Mouse (Mus musculus) cerebellum, postnatal 25 days (tissue): ENCODE data around the gene Rictor.

ENCODE experiments used
- DNase-seq, 2 experiments: peaks; one replicate each; pipeline ENCODE4 v3.0.0; 2021; ENCODE audit warnings: mixed read lengths in 2 of 2

Rictor gene

DNA sequence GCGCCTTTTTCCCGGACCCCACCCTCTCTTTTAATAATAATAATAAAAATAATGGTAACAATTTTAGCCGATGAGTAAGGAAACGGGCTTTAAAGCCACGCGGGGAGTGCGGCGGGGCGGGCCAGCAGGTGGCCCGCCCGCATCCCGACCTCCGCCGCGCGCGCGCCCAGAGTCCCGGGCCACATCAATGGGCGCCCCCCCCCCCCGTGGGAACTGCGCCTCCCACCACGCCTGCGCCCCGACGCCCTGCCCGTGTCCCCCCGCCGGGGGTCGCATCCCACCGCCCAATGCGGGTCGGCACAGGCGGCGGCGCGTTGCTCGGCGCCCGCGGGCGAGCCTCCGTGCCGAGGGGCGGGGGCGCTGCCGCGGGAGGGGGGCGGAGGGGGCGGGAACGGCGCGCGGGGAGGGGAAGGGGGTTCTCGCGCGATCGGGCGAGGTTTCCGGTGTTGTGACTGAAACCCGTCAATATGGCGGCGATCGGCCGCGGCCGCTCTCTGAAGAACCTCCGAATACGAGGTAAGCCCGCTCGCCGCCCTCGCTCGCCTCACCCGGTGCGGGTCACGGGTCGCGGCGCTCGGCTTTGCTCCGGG, at the start of gene Rictor:
TSS of gene Rictor (plus strand) at position 444 of the 590 bp plus-strand sequence.
- peak; percentile 84 to 92 for DNase-seq

DNA sequence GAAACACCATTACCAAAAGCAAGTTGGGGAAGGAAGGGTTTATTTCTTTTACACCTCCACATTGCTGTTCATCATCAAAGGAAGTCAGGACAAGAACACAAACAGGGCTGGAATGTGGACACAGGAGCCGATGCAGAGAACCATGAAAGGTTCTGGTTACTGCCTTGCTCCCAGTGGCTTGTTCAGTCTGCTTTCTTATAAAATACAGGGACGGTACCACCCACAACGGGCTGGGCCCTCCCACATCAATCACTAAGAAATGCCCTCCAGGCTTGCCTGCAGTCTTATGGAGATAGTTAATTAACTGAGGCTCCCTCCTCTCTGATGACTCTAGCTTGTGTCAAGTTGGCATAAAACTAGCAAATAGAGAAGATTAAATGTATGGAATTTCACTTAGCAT, 46.2 kb upstream of the Rictor start:
- DNase-seq = no peak

DNA sequence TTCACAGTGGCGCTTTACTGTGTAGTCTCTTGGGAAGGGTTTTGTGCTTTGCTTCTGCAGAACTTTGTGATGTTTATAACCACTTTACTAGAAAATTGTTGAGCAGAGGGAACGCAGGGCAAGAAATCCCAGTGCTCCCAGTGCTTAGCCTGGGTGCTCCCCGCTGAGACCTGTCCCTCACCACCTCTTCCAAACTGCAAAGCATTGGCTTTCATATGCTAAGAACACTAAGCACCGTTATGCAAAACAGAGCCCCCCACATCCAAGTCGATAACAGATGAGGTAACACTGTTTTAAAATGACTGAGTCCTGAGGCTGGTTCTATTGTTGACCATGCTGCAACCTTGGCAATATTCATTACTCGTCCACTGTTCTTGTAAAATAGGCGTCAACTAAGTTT, 44.2 kb upstream of the Rictor start:
- no peak for DNase-seq

DNA sequence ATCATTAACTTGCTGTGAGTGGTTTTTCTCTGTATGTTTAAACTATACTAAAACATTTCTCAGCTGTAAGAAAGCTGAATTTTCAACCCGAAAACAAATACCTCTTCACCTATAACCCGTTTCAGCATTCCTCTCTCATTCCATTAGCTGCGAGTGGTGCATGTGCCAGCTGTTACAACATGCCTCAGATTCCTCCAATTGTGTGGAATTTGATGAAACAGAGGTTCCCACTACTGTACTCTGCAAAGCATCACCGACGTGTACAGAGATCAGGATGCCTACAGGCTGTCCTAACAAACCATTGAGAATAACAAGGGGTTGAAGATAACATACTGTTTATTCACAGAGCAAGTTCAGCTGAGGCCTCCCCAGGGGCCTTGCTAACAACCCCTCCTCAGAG, 42.1 kb upstream of the Rictor start:
- DNase-seq = no peak

DNA sequence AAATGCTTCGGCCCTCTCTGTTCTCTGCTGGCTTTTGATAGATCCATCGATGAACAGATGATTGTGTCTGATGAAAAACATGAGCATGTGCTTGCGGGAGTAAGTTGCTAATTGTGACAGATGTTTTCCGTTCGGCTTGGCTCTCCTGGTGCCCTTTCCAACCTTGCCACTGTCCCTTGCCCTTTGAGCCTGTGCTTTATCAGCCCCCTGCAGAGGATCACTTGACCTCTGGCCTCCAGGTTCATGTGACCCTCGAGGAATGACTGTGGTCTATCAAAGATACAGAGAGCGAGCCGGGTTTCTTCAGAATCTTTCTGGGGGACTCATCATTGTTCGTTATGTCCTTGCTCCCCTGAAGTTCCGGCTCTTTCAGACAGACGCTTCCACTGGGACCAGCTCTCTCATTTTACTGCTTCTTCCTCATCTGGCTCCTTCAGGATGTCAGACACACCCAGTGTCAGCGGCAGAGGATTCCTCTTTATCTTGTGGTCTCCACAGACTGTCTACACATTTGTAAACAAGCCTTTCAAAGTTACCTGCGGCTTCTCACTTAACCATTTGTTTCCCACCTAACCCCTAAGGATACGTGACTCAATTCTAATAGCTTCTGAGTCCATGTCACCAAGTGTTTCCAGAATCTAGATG, 39.3 kb upstream of the Rictor start:
- no peak for DNase-seq

DNA sequence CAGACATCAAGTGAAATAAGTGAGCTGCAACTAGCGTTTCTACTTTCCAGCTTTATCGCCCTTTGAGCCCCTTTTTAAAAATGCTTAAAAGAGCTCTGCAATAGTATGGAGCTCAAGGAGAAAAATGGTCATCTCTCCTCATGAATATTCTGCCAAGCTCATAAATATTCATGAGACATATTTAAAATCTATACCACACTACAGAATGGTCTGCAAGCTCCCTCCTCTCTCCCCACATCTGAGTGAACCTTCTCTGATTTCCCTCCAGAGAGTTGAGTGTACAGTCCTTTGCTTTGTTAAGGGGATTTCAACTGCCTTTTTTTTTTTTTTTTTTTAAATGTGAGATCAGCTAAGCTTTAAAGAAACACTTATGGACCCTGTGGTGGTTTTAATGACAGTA, 29.7 kb upstream of the Rictor start:
- DNase-seq = no peak

DNA sequence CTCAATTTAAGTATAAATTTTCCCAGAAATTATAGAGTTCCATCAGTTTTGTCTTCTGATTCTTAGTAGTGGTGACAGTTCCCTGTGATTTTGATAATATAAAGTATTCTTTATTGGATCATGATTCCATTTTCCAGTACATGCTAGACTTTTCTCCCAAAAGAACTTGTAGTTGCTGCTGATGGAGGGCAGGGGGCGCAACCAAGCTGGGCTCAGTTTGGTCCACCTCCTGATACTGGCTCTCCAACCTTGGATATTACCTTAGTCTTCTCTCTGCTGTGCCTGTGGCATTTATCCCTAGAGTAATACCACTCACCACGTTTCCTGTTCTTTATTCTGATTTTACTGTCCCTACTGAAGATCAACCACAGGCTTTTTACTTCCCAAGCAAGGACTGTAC, 6.0 kb upstream of the Rictor start:
- peak in 1 of 2 experiments; percentile 44 for DNase-seq

DNA sequence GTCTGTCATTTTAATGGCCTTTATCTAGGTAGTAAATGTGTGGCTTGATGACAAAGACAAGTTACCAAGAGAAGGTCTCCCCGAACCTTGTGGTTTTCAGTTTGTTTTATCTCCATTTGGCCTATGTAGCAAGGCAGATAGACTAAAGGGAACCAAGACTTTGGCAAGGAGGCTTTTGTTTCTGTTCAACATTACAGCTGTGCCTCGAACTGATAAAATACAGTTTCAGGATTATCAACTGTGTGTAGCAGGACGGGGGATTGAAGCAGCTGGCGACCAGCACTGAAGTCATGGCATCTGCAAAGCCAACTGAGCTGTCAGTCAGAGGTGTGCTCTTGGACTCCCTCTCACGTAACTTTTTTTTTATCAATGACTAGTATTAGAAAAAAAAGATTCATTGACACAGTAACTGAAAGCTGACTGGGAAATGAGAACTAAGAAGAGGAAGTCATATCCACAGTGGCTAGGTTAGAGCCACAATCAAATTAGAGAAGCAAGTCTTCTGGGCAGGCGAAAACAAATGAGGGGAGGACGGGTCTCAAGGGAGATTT, 2.8 kb upstream of the Rictor start:
- no peak for DNase-seq

DNA sequence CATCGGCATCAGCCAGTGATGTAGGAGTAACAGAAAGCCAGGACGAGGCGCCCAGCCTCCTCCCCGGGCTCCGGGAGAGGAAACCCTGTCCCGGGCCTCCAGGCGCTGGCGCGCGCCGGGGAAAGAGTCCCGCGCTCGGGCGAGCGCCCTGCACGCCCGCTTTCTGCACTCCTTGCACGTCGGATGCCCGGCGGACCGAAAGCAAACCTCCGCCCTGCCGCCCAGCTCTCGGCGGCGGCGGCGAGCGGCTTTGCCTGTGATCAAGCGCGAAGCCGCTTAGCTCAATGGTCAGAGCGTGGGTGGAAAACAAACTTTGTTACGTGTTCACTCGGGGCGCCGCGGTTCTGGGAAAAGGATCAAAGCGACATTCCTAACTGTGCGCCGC, 636 bp upstream of the Rictor start:
- peak; percentile 73 to 76 for DNase-seq

DNA sequence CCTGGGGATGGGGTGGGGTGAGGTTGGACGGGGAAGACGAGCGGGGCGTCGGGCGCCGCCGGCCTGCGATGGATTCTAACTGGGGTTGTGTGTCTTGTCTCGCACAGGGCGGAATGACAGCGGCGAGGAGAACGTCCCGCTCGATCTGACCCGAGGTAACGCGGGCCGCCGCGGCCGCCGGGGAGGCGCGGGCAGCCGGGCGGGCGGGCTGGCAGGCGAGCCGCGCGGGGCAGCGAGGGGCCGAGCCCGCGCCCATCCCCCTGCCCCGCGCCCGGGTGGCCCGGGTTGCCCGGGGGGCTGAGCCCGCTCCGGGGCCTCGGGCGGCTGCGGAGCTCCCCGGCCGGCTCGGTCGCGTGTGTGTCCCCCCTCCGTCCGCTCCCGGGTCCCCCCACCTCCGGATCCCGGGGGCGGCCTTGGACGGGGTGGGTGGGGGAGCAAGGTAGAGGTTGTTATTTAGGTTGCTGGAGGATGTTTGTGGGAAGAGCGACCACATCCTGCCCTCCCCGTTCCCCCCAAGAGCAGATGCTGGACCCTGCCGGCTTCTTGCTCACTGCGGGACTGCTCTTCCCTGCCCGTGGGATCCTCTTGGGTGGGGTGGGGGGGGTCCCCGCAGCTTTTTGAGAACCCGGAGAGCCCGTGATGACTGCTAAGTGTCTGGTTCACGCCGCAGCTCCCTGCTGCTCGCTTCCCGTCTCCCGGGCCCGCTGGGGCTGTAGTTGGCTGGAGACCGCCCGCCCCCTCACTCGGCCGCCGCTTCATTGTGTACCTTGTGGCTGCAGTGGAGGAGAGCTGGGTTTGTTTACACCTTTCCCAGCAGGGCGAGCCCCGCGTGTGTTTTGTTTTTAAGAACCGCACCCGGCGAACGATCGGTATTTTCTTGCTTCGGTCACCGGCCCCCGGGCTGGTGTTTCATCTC, 605 bp downstream of the Rictor start:
- DNase-seq = peak; percentile 64 to 66

DNA sequence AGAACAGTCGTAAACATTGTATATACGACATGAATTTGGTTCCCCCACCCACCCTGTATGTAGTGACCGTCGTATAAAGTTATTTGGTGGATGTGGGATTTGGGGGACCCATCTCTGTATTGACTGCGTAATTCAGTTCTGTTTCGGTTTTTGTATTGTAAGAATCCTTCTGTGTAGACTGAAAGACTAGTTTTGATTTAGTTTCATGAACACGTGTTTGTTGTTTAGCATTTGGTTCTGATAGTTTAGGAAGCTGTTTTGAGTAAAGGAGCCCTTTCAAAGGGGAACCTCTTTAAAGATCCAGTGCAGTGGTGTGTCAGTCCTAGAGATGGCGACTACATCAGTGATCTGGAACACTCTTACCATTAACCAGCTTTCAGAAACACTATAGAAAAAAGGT, 1.4 kb downstream of the Rictor start:
- DNase-seq = no peak

DNA sequence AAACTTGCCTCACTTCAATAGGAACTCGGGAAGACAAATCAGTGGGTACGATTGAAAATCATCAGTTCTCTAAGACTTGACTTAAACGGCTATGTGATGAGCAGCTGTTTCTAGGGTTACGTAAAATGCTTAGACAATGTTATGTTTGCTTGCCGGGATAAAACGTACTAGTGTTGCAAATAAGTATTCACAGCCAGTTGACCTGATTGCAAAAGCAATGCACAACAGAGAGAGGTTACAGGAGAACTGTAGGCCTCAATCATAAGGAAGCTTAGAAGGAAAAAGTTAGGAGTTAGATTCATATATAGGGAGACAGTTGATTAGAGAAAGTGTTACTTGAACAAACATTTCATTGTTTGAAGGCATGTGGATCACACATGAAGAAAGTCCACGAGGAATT, 2.2 kb downstream of the Rictor start:
- DNase-seq = no peak

DNA sequence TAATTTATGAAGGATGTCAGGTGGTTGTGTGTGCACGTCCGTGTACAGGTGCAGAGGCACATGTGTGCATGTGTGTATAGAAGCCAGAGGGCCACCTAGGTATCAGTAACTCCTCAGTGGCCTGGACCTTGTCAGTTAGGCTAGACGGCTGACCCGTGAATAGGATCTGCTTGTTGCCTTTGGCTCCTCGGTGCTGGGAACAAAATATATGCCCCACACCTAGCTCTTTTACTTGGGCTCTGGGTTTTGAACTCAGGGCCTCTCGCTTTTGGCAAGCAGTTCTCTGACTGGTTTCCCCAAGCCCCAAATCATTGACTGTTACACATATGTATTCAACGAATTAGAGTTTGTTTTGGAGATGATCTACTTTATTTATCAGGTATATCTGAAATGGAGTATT, 3.0 kb downstream of the Rictor start:
- no peak for DNase-seq

DNA sequence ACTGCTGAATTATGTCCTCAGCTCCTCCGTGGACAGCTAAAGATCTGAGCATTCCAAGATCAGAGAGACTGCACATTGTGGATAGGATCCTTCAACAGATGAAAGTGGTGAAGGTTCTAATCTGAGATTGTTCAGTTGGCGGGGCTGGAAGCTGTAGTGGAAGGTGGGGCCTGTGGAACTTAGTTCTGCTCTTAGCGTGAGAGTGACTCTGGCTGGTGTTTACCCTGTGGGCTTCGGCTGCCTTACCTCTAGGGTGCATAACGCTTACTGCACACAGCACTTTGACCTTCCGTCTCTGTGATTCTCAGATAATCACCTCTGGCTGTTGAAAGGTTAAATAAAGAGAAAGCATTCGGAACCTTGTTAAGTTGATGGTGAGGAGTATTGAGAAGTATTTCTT, 6.6 kb downstream of the Rictor start:
- no peak for DNase-seq

DNA sequence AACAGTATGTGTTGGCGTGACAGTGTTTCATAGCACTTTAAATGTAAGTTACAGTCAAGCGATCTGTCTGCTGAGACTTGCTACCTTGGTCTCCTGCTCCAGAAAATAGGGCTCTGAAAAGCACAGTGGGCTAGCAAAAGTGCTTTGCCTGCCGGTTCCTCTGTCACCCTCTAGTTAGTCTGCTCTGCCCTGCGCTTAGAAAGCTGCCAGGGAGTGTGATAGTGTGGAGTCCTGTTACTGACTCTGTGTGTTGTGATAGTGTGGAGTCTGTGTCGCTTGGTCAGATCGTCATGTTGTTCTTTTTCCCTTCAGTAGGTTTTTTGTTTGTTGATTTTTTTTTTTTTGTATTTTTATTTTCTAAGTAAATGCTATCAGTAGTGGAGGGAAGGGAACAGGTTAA, 7.1 kb downstream of the Rictor start:
- DNase-seq = no peak

DNA sequence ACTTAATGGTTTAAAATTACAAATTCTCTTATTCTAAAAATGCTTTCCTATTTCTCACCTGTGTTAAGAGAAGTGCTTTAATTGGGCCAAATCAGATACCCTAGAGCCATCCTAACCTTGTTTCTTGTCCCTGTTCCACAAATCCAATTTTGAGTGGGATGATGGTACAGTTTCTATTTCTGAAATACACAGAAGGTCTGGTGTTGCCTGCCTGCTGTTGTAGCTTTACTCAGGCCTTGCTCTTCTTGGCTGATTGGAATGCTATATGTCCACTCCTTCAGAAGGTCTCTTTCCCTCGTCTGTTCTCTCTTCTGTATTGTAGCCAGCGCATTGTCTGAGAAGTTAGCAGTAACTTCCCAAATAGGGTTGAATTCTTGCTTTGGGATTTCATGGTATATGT, 13.2 kb downstream of the Rictor start:
- no peak for DNase-seq

DNA sequence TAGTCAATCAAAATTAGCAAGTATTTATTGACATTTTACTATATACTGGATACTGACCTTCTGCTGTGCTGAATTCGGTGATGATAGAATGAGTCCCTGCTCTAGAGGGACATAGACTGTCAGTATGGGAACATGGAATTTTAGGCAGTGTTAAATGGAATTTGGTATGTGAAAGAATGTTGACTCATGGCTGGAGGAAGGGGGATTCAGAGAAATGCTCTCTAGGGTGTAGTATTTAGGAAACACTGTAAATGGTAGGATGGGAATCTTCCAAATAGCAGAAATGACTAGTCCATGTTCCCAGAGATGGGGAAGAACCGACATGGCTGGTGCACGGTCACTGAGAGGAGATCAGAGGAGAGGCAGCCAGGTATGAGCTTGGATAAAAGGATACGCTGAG, 13.6 kb downstream of the Rictor start:
- DNase-seq = no peak

DNA sequence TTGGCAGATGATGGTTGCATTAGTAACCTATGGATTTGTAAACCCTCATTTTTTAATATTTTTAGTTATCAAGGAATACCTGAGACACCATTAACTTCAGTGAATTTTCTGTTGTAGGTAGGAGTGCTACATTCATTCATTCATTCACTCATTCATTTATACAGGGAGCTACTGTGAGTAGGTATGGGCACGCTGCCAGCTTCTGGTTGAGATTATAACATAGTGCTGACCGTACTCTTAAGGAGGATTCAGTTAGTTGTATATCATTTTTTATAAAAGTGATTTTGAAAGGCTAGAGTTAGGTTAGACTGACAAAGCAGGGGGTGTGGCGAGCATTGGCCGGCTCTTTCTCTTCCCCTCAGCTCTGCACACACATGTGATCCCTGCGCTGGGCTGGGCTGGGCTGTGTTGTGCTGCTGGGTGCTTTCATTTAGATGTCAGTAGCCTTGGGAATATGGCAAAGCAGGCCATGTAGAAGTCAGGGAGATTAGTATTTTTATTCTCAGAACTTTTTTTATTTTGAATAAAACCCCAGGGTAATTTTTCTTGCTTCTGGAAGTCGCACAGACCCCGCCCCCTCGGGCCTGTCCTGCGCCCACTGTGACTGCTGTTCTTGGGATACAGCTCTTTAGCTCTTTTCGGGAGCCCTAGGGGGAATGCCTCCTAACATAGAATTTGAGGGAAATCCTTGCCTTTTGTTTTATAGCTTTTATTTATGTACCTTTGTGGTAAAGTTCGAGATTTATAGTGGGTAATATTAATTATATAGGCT, 14.4 kb downstream of the Rictor start:
- DNase-seq = peak in 1 of 2 experiments; percentile 38

DNA sequence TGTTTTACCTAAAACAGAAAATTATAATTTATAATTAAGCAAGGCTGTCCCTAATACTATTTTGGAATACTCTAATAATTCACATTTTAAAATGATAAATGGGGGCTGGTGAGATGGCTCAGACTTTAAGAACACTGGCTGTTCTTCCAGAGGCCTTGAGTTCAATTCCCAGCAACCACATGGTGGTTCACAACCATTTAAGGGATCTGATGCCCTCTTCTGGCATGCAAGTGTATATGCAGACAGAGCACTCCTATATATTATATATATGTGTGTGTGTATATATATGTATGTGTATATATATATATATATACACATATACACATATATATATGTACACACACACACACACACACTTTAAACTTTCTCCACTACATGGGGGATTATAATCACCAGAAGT, 15.2 kb downstream of the Rictor start:
- no peak for DNase-seq

DNA sequence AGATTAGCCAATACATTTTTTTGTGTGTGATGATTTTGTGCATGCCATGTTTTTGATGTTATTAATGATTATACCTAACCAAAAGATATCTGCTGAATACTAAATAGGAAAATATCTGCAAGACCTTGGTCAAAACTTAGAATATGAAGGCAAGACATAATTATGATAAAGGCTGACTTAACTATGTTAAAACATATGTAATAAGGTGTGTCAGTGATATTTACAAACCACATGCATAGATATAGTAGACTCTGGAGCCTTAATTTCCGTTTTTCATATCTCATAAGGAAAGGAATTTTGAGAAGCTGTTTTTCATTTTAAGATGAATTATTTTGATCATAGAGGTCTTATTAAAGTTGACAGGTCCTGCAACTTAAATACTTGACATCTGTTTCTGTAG, 16.3 kb downstream of the Rictor start:
- no peak for DNase-seq

DNA sequence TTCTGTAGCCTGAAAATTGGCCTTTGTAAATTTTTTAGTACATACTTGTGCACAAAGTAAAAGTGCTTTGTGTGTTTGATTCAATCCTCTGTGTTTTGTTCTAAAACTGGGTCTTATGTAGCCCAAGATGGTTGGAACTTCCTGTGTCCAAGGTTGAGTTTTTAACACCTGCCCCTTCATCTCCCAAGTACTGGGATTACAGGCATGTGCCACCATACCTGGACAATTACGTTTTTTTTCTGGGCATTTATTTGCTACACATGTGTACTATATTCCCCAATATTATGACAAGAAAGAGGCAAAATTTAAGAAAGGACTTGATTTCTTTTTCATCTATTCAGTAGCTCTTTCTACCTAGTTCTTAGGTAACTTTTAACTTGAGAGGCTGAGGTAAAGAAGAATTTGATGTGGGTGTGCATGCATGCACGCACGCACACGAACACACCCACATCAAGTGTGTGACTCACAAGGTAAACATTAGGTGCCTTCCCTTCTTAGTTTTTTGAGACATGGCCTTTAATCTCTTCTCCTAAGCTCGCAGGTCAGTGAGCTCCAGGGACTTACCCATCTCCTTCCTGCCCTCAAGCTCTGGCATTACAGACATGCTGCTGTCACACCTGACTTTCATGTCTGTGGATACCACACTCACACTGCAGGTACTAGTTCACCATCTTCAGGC, 18.1 kb downstream of the Rictor start:
- DNase-seq = no peak

DNA sequence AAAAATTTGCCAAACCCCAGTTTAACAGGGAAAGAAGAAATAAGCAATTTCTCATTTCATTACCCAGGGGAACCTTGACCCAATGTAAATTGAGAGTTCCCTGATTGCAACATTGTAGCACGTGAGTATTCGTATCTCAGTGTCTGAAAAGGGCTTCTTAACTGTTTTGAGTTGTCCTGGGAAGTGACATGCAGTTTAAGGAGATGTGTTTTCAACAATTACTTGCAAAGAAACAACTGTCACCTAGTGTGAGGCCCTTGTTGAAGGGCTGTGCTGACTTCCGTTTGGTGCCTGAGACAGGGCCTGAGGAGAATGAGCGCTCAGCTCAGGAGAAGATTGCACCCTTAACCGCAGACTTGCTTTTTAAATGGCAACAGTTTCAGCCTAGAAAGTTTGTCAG, 24.9 kb downstream of the Rictor start:
- DNase-seq = no peak
